Mouse (Mus musculus) left cerebral cortex, adult 2 months (tissue): Measurements from ENCODE around the gene Gngt2. TPM values are rescaled to one million over a fixed set of nuclear protein-coding genes. Genes with fewer than 3 reads are reported as not detected.

ENCODE experiments used
- DNase-seq, 2 experiments: peaks; one replicate each; pipeline ENCODE4 v3.0.0; 2021 to 2022; ENCODE audit warnings: low spot score in 2 of 2, mixed read lengths in 1 of 2; ENCODE audit errors: extremely low spot score in 1 of 2
- H3K27ac ChIP-seq: fragments of 200-600 bp; 2 replicates; pipeline ENCODE4 v1.8.1; 2022
- H3K4me3 ChIP-seq: fragments of 200-600 bp; 2 replicates; pipeline ENCODE4 v1.8.1; 2022
- CTCF ChIP-seq: fragments of 200-600 bp; IDR thresholded peaks from 2 replicates; pipeline ENCODE4 v1.8.1; 2022; ENCODE audit warnings: antibody characterized with exemption, mild to moderate bottlenecking, moderate library complexity
- intact Hi-C: fragments of 180-260 bp; cut with DNase I; formaldehyde crosslinking; loops from one replicate; pipeline ENCODE4 v1.15.1; 2025
- total RNA-seq, 2 experiments: library from RNA; stranded (reverse); gene quantifications; 2 replicates each; pipeline ENCODE4 v1.2.3; 2021

The Gngt2 gene
- total RNA-seq, 2 experiments from 2014 or later = 2.3 to 3.3 TPM

- H3K27ac ChIP-seq = no peak overlapping the region
- no peak overlapping the region for H3K4me3 ChIP-seq
- DNase-seq = no peak
- intact Hi-C loops = no loop called here
- no peak for TF ChIP-seq CTCF
These were observed 13.9 kb downstream of the Gngt2 start for GRCm38 (mm10) chr11:95850898-95851297.

- H3K27ac ChIP-seq = no peak overlapping the region
- H3K4me3 ChIP-seq = no peak overlapping the region
- TF ChIP-seq CTCF = peak; percentile 72
- DNase-seq = no peak
- intact Hi-C loops = loop anchor here (2.0 kb wide), 1 partner anchor 25 kb away; no protein-coding TSS in a partner anchor
These were observed 16.7 kb downstream of the Gngt2 start for GRCm38 (mm10) chr11:95853684-95854083.

GRCm38 (mm10) chr11:95857306-95857705 lies 20.3 kb downstream of the Gngt2 start:
- no peak for TF ChIP-seq CTCF
- no peak for DNase-seq
- intact Hi-C loops = loop anchor here (5.0 kb wide), 1 partner anchor 85 kb away; no protein-coding TSS in a partner anchor
- Histone ChIP-seq H3K27ac (peak overlapping the region; percentile 84; the same call in 1 of the 2 replicates), H3K4me3 (no peak overlapping the region)

GRCm38 (mm10) chr11:95857716-95858527 lies 20.9 kb downstream of the Gngt2 start:
- peak overlapping the region; percentile 84 for H3K27ac ChIP-seq
- peak in 1 of 2 experiments; percentile 21 for DNase-seq
- TF ChIP-seq CTCF = no peak
- intact Hi-C loops = loop anchor here (1.0 to 5.0 kb wide), 3 partner anchors 33 to 218 kb away; partner anchors contain the start of gene Phospho1
- peak overlapping the region; percentile 63 for H3K4me3 ChIP-seq

- intact Hi-C loops = loop anchor here (1.0 to 5.0 kb wide), 3 partner anchors 34 to 218 kb away; partner anchors contain the start of gene Phospho1
- H3K4me3 ChIP-seq = peak overlapping the region; percentile 63
- peak overlapping the region; percentile 84 for H3K27ac ChIP-seq
- peak; percentile 95 to 97 for DNase-seq
- no peak for TF ChIP-seq CTCF
These were observed 21.8 kb downstream of the Gngt2 start for GRCm38 (mm10) chr11:95858528-95859467.

GRCm38 (mm10) chr11:95859468-95859855 lies 22.4 kb downstream of the Gngt2 start:
- peak in 1 of 2 experiments; percentile 67 for DNase-seq
- Histone ChIP-seq H3K4me3 (peak overlapping the region; percentile 63), H3K27ac (peak overlapping the region; percentile 83)
- intact Hi-C loops = loop anchor here (2.0 to 5.0 kb wide), 2 partner anchors 35 to 87 kb away; partner anchors contain the start of gene Phospho1
- no peak for TF ChIP-seq CTCF

- no peak for DNase-seq
- intact Hi-C loops = no loop called here
- Histone ChIP-seq H3K4me3 (peak overlapping the region; percentile 63), H3K27ac (no peak overlapping the region)
- TF ChIP-seq CTCF = no peak
These were observed 23.1 kb downstream of the Gngt2 start for GRCm38 (mm10) chr11:95860071-95860490.

GRCm38 (mm10) chr11:95861397-95861796 lies 24.4 kb downstream of the Gngt2 start:
- no peak for TF ChIP-seq CTCF
- no peak for DNase-seq
- no peak overlapping the region for H3K4me3 ChIP-seq
- intact Hi-C loops = no loop called here
- no peak overlapping the region for H3K27ac ChIP-seq

- Histone ChIP-seq H3K4me3 (no peak overlapping the region), H3K27ac (no peak overlapping the region)
- DNase-seq = no peak
- intact Hi-C loops = no loop called here
- no peak for TF ChIP-seq CTCF
These were observed 32.4 kb downstream of the Gngt2 start for GRCm38 (mm10) chr11:95869442-95869841.

GRCm38 (mm10) chr11:95869918-95870470 lies 33.0 kb downstream of the Gngt2 start:
- no peak for DNase-seq
- Histone ChIP-seq H3K4me3 (no peak overlapping the region), H3K27ac (no peak overlapping the region)
- intact Hi-C loops = loop anchor here (10.0 kb wide), 1 partner anchor 265 kb away; the partner anchor contains the start of gene Ttll6
- TF ChIP-seq CTCF = no peak

GRCm38 (mm10) chr11:95875804-95876203 lies 38.8 kb downstream of the Gngt2 start:
- TF ChIP-seq CTCF = no peak
- intact Hi-C loops = loop anchor here (5.0 to 10.0 kb wide), 3 partner anchors 101 to 259 kb away; partner anchors contain the start of genes Snf8 and Ttll6
- no peak for DNase-seq
- H3K27ac ChIP-seq = no peak overlapping the region
- H3K4me3 ChIP-seq = no peak overlapping the region
